Mouse (Mus musculus) layer of hippocampus, adult 11-12 months (tissue): ENCODE data around the gene Smndc1.

Source experiments
- DNase-seq: peaks from one replicate; pipeline ENCODE4 v3.0.0; 2022; ENCODE audit warnings: low spot score

Smndc1 gene

DNA sequence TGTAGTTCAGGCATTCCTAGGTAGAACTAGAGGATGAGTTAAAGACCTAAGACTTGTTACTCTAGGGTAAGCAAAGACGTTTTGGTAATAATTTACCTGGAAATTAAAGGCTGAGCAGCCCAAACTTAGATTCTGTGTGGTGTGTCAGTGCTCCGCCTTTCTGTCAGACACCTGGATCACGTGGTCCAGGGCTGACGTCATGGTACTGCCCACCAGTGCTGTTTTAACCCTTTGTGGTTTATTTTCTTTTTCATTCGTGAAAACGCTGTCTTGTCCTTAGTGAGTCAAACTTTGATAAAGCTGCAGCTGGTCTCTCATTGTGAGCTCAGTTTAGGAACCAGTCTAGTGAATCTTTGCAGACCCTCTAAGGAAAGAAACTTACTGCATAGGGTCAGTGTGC lies 50.0 kb downstream of the Smndc1 start:
- DNase-seq = no peak

DNA sequence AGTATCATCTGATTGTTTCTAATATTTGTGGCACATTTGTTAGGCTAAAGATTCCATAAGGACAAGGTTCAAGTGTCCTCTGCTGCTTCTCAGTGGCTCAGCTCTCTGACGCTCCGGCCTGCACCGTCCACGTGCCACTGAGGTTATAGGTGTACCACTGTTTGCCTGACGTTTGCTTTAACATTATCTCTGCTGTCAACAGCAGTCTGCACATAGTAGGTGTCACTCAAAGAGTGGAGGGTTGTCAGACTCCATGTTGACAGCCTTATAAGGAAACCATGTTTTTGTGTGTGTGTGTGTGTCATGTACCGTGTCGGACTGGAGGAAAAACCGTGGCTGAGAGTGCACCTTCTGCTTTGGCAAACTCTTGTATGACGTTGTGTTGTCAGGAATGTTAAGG lies 55.1 kb downstream of the Smndc1 start:
- DNase-seq = no peak

DNA sequence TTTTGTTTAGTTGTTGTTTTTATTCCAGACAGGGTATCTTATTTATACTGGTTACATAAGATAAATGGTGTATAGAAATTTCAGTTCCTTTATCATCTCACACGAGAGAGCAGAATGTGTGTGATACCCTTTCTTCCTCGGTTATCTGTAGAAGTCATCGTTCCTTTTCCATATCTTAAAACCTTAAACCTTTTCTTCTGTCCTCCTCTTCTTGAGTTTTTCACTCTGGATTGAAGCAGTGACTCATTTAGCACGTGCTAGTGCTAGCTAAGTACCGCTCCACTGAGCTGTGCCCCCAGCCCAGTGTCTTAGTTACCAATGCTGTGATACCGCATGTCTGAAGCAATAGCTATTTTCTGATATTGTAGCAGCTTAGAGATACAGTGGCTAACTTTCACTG lies 56.6 kb downstream of the Smndc1 start:
- DNase-seq = no peak

- no peak for DNase-seq
Observed at GRCm38 (mm10) chr19:53331882-53332500, 58.4 kb downstream of the Smndc1 start.

- peak; percentile 76 for DNase-seq
Observed at GRCm38 (mm10) chr19:53329992-53330381, 60.4 kb downstream of the Smndc1 start.
